Mouse (Mus musculus) stomach, postnatal 0 days (tissue): Measurements from ENCODE around the gene Slc35e2. TPM values are rescaled to one million over a fixed set of nuclear protein-coding genes. Genes with fewer than 3 reads are reported as not detected.
A peak's percentile ranks its signal among the peaks of the same experiment; 100 is the strongest.

ENCODE experiments used
- ATAC-seq: fragments of 200-750 bp; cut with Nextera tagmentation; 2 replicates; pipeline ENCODE4 v1.8.0; 2017; ENCODE audit not compliant: low FRiP score, low TSS enrichment
- DNase-seq: peaks from one replicate; pipeline ENCODE4 v3.0.0-alpha.2; 2016; ENCODE audit warnings: low spot score
- H3K27ac ChIP-seq: fragments of 300-500 bp; sonication (generic); replicated peaks from 2 replicates; pipeline ENCODE4 v1.5.1; 2014; ENCODE audit warnings: mild to moderate bottlenecking, control low read depth
- H3K27me3 ChIP-seq: fragments of 300-500 bp; sonication (generic); 2 replicates; pipeline ENCODE4 v1.6.1; 2014; ENCODE audit warnings: low read length; ENCODE audit not compliant: control insufficient read depth, insufficient read depth
- H3K36me3 ChIP-seq: fragments of 300-500 bp; sonication (generic); 2 replicates; pipeline ENCODE4 v1.6.1; 2014; ENCODE audit warnings: low read length, mixed read lengths; ENCODE audit not compliant: control insufficient read depth, insufficient read depth
- H3K4me1 ChIP-seq: fragments of 300-500 bp; sonication (generic); replicated peaks from 2 replicates; pipeline ENCODE4 v1.6.1; 2014; ENCODE audit warnings: antibody characterized with exemption; ENCODE audit not compliant: control insufficient read depth, insufficient read depth
- H3K4me2 ChIP-seq: fragments of 300-500 bp; sonication (generic); replicated peaks from 2 replicates; pipeline ENCODE4 v1.6.1; 2014; ENCODE audit warnings: low read depth, mild to moderate bottlenecking, control low read depth, moderate library complexity
- H3K4me3 ChIP-seq: fragments of 300-500 bp; sonication (generic); 2 replicates; pipeline ENCODE4 v1.5.1; 2014; ENCODE audit warnings: low read depth, low read length, control low read depth
- H3K9ac ChIP-seq: fragments of 300-500 bp; sonication (generic); 2 replicates; pipeline ENCODE4 v1.6.1; 2014; ENCODE audit warnings: mild to moderate bottlenecking, low read length, control low read depth, mixed read lengths
- H3K9me3 ChIP-seq: fragments of 300-500 bp; sonication (generic); 2 replicates; pipeline ENCODE4 v1.6.1; 2016; ENCODE audit warnings: low read length; ENCODE audit not compliant: control insufficient read depth
- CTCF ChIP-seq: IDR thresholded peaks from 2 replicates; pipeline ENCODE4 v1.5.1; 2016; ENCODE audit warnings: antibody characterized with exemption, low read depth, mild to moderate bottlenecking, moderate library complexity
- EP300 ChIP-seq: optimal IDR thresholded peaks from 2 replicates; pipeline ENCODE3; 2016; ENCODE audit warnings: antibody characterized with exemption
- whole genome bisulfite sequencing: fragments of 180-500 bp; shearing (Covaris S2); extraction: QIAGEN DNeasy Blood & Tissue Kit; methylation state at CpG from one replicate; pipeline ENCODE4 v1.1.7; 2014; 5-methylcytosine and 5-hydroxymethylcytosine counted together
- polyA plus RNA-seq: library from polyadenylated mRNA; unstranded; fragments of >200 nt; fragmentation: Nextera tagmentation; extraction: Ambion mirVana; gene quantifications from 2 replicates; pipeline ENCODE4 v1.2.1, GENCODE M21; 2015

The Slc35e2 gene
- polyA plus RNA-seq, 1 experiment from 2014 or later: 3.2 TPM

GRCm38 (mm10) chr4:155593780-155594179, 7.4 kb upstream of the Slc35e2 start:
- H3K4me2 ChIP-seq: no peak overlapping the region
- H3K27me3 ChIP-seq: no peaks in the 10 kb centered on the region
- no peaks in the 10 kb centered on the region for H3K4me1 ChIP-seq
- DNase-seq (no peak), ATAC-seq (no peak)
- peaks cover 11% of the 10 kb centered on the region for H3K36me3 ChIP-seq
- TF ChIP-seq CTCF: no peak
- H3K9ac ChIP-seq: no peak overlapping the region
- H3K9me3 ChIP-seq: no peaks in the 10 kb centered on the region
- 25% methylated on average over 1 of the region's 1 CpGs for WGBS
- H3K27ac ChIP-seq: no peak overlapping the region
- no peak overlapping the region for H3K4me3 ChIP-seq

- no peaks in the 10 kb centered on the region for H3K4me1 ChIP-seq
- no peak for ATAC-seq
- no peaks in the 10 kb centered on the region for H3K27me3 ChIP-seq
- TF ChIP-seq EP300: no peak
- TF ChIP-seq CTCF: no peak
- H3K27ac ChIP-seq: no peak overlapping the region
- DNase-seq: no peak
- no peaks in the 10 kb centered on the region for H3K9me3 ChIP-seq
- H3K4me2 ChIP-seq: no peak overlapping the region
- WGBS: 64% methylated on average over 3 of the region's 3 CpGs
- no peak overlapping the region for H3K9ac ChIP-seq
- no peak overlapping the region for H3K4me3 ChIP-seq
- no peaks in the 10 kb centered on the region for H3K36me3 ChIP-seq
Observed at GRCm38 (mm10) chr4:155595777-155596176, 5.4 kb upstream of the Slc35e2 start.

- no peak overlapping the region for H3K4me2 ChIP-seq
- no peaks in the 10 kb centered on the region for H3K27me3 ChIP-seq
- H3K4me3 ChIP-seq: no peak overlapping the region
- no peaks in the 10 kb centered on the region for H3K4me1 ChIP-seq
- ATAC-seq (no peak), DNase-seq (no peak)
- no peaks in the 10 kb centered on the region for H3K36me3 ChIP-seq
- H3K27ac ChIP-seq: no peak overlapping the region
- H3K9ac ChIP-seq: no peak overlapping the region
- 73% methylated on average over 5 of the region's 5 CpGs for WGBS
- TF ChIP-seq CTCF (no peak), EP300 (no peak)
- H3K9me3 ChIP-seq: no peaks in the 10 kb centered on the region
Observed at GRCm38 (mm10) chr4:155596606-155597005, 4.6 kb upstream of the Slc35e2 start.

DNA sequence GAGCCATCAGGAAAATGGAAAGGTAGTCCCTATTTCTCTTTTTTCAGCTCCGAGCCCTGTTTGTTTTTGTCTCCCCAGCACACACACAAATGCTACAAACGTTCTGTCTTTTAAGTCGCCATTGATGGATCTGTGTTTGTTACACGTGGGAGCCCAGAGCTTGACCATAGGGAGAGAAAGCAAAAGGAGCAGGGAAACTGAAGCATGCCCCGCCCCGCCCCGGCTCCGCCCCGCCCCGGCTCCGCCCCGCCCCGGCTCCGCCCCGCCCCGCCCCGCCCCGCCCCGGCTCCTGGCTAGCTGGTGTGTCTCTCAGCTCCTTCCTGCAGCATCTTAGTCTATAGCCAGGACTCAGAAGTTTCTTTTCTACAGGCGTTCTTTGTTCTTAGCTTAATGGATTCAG, 2.7 kb upstream of the Slc35e2 start:
- TF ChIP-seq EP300: no peak
- no peak for TF ChIP-seq CTCF
- Histone ChIP-seq H3K27me3 (no peaks in the 10 kb centered on the region), H3K9ac (no peak overlapping the region), H3K9me3 (no peaks in the 10 kb centered on the region), H3K27ac (no peak overlapping the region), H3K36me3 (no peaks in the 10 kb centered on the region), H3K4me2 (no peak overlapping the region), H3K4me1 (no peaks in the 10 kb centered on the region), H3K4me3 (no peak overlapping the region)
- DNase-seq (peak; percentile 40), ATAC-seq (no peak)
- WGBS: 22% methylated on average over 20 of the region's 20 CpGs

- no peak for ATAC-seq
- no peak for DNase-seq
- no peak for TF ChIP-seq CTCF
- no peak for TF ChIP-seq EP300
- Histone ChIP-seq H3K4me1 (no peaks in the 10 kb centered on the region), H3K4me2 (peak overlapping the region; percentile 97), H3K9me3 (no peaks in the 10 kb centered on the region), H3K36me3 (no peaks in the 10 kb centered on the region), H3K9ac (peak overlapping the region; percentile 97), H3K27ac (peak overlapping the region; percentile 98), H3K4me3 (peak overlapping the region; percentile 90), H3K27me3 (no peaks in the 10 kb centered on the region)
- 81% methylated on average over 11 of the region's 11 CpGs for WGBS
Observed at GRCm38 (mm10) chr4:155599901-155600825, 1.1 kb upstream of the Slc35e2 start.

- DNase-seq (no peak), ATAC-seq (no peak; the same call in 1 of the 2 replicates)
- H3K9me3 ChIP-seq: no peaks in the 10 kb centered on the region
- H3K27ac ChIP-seq: peak overlapping the region; percentile 98
- under 1% methylated on average over 25 of the region's 31 CpGs for WGBS
- peak overlapping the region; percentile 97 for H3K9ac ChIP-seq
- peak overlapping the region; percentile 90 for H3K4me3 ChIP-seq
- no peak for TF ChIP-seq CTCF
- H3K4me2 ChIP-seq: peak overlapping the region; percentile 97
- H3K27me3 ChIP-seq: no peaks in the 10 kb centered on the region
- H3K36me3 ChIP-seq: no peaks in the 10 kb centered on the region
- no peaks in the 10 kb centered on the region for H3K4me1 ChIP-seq
Observed at GRCm38 (mm10) chr4:155601997-155602456, 811 bp downstream of the Slc35e2 start.
